Mouse (Mus musculus): ENCODE measurements around the gene Mad2l1bp. TPM values are rescaled to one million over a fixed set of nuclear protein-coding genes. Genes with fewer than 3 reads are reported as not detected.

Gene Mad2l1bp
- polyA plus RNA-seq, 1 experiment from 2014 or later: 62.3 TPM

DNA sequence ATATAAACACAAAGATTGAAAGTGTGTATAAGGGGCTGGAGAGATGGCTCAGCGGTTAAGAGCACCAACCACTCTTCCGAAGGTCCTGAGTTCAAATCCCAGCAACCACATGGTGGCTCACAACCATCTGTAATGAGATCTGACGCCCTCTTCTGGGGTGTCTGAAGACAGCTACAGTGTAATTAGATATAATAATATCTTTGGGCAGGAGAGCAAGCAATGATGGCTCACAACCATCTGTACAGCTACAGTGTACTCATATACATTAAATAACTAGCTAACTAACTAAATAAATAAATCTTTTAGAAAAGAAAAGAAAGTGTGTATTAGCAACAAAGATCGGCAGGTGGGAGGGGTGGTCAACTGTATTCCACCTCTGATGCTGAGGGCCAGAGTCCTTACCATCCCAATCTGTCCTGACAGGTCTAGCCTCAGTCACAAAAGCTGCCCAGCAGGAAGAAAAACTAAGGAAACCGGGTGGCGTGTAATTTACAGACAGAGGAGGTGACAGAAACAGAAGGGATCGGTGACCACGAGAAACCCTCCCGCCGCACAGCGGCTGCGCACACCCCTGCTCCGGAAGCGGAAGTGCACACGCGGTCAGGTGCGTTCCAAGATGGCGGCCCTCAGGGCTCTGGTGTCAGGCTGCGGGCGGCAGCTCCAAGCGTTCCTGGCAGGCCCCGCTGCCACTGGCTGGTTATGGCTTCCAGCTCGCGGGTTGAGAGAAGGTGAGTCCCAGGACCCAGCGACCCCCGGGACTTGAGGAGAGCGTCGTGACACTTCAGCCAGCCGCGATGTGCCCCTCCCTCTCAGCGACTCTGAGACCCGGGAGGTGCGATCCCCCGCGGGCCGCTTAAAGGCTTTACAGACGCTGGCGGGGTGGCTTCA, 42.7 kb downstream of the Mad2l1bp start, which contains the start of gene Mrps18a:
TSS of gene Mrps18a (plus strand) at position 585 of the 888 bp plus-strand sequence.
- DNase-seq (ENCODE audit: low spot score): peak; percentile 84

DNA sequence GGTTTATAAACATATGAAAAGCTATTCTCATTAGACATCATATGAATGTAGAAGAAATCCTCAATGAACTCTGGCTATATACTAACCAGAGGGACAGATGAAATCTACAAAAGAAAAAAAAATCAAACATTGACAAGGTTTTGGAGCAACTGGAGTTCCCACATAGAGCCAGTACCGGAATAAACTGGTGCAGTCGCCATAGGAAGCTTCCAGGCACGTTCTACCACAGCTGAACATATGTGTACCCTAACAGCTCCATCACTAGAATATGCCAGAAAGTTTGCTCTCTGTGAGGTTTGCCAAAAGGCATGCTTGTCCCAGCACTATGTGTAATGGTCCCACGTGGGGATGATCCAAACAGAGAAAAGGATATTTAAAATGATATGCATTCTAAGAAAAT, 45.1 kb downstream of the Mad2l1bp start:
- no peak for DNase-seq (ENCODE audit: low spot score)

DNA sequence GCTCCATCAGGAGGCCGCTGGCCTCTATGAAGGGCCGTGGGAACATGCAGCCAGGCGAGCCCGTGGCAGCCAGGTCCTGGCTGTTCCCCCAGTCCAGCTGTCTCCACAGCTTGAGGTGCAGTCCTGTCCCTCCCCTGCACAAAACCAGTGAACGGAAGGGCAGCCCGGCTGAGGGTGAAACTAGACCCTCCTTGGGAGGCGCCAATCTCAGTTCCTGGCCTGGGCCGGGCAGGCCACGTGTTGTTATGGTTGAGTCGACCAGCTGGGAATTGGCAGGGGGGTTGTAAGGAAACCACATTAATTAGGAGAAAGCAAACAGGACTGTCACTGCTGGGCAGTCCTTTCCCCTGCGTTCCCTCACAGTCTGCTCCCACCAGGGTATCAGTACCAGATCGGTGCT, 48.9 kb downstream of the Mad2l1bp start:
- DNase-seq (ENCODE audit: low spot score): no peak

DNA sequence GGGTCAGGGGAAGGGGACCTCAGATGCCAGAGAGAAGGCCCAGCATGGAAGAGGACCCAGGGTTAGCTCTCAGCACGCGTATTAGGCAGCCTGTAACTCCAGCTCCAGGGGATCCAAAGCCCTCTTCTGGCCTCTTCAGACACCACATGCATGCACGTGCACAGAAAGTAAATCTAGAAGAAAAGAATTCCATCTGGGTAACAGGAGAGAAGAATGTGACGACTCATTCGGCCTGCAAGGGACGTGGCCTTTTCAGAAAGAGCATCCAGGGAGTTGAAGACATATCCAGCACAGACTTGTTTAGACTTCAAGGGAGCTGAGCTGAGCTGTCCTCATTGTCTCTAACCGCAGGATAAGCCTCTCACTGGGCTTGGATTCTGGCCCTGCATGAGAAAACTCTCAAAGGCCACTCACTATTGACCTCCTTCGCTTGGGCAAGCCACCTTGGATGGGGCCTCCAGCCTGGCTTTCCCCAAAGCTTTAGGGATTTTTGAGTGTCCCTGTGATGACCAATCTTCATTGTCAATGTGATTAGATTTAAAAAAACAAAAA, 50.7 kb downstream of the Mad2l1bp start:
- no peak for DNase-seq (ENCODE audit: low spot score)

DNA sequence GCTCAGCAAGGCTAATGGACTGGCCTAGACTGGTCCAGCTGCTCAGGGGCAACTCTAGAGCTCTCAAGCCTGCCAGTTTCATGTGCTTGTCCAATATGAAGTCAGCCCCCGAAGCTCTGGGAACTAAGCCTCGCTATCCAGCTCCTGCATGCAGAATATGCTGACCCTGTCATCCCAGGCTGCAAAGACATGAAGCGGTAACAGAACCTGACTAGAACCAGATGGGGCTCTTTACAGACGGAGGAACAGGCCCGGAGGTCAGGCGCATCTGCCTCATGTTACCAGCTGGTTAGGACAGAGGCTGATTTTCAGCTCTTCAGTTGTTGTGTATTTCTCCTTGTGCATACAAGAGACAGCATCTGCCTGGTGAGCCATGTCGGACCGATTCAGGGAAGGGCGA, 51.4 kb downstream of the Mad2l1bp start:
- no peak for DNase-seq (ENCODE audit: low spot score)

DNA sequence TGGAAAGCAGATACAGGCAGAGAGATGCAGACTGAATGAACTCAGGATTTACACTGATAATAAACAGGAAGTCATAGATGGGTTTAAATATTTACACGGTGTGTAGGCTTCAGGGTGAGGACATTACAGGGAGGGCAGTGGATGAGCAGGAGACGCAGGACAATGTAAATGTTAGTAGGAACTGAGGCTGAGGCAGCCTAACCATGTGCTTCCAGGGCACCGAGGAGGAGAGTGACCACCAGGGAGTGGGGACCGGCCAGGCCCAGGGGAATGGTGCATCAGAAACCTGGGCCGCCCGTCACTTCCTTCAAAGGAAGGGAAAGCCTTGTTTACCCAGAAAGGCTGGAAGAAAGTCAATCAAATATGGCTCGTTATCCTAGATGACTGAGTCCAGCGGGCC, 54.8 kb downstream of the Mad2l1bp start:
- no peak for DNase-seq (ENCODE audit: low spot score)

Other genes with a start within 250 kb of the Mad2l1bp start
- 1.1 and 1.3 TPM in 2 replicates for gene Vegfa, start 121.2 kb downstream of the Mad2l1bp start, polyA plus RNA-seq (2015; fragmentation: Nextera tagmentation; extraction: Ambion mirVana)
- 126 TPM in 2 replicates for gene Mrps18a, start 42.6 kb downstream of the Mad2l1bp start, polyA plus RNA-seq (2015; fragmentation: Nextera tagmentation; extraction: Ambion mirVana)
- 2.0 and 2.7 TPM in 2 replicates for gene Rsph9, start 9.3 kb downstream of the Mad2l1bp start, polyA plus RNA-seq (2015; fragmentation: Nextera tagmentation; extraction: Ambion mirVana)
- 31.4 and 37.6 TPM in 2 replicates for gene Gtpbp2, start 7.5 kb upstream of the Mad2l1bp start, polyA plus RNA-seq (2015; fragmentation: Nextera tagmentation; extraction: Ambion mirVana)
- 21.5 and 24.0 TPM in 2 replicates for gene Polh, start 49.1 kb upstream of the Mad2l1bp start, polyA plus RNA-seq (2015; fragmentation: Nextera tagmentation; extraction: Ambion mirVana)
- gene Xpo5, start 49.2 kb upstream of the Mad2l1bp start, polyA plus RNA-seq (2015; fragmentation: Nextera tagmentation; extraction: Ambion mirVana): 25.2 and 26.8 TPM in 2 replicates
- 69.4 and 71.2 TPM in 2 replicates for gene Polr1c, start 94.5 kb upstream of the Mad2l1bp start, polyA plus RNA-seq (2015; fragmentation: Nextera tagmentation; extraction: Ambion mirVana)
- 119 and 124 TPM in 2 replicates for gene Yipf3, start 94.5 kb upstream of the Mad2l1bp start, polyA plus RNA-seq (2015; fragmentation: Nextera tagmentation; extraction: Ambion mirVana)
- 1.1 and 1.2 TPM in 2 replicates for gene Lrrc73, start 100.0 kb upstream of the Mad2l1bp start, polyA plus RNA-seq (2015; fragmentation: Nextera tagmentation; extraction: Ambion mirVana)
- gene Tjap1, start 129.5 kb upstream of the Mad2l1bp start, polyA plus RNA-seq (2015; fragmentation: Nextera tagmentation; extraction: Ambion mirVana): 26.8 and 27.6 TPM in 2 replicates
- 8.1 and 9.6 TPM in 2 replicates for gene Dlk2, start 143.9 kb upstream of the Mad2l1bp start, polyA plus RNA-seq (2015; fragmentation: Nextera tagmentation; extraction: Ambion mirVana)
- 3.5 and 4.0 TPM in 2 replicates for gene Abcc10, start 174.8 kb upstream of the Mad2l1bp start, polyA plus RNA-seq (2015; fragmentation: Nextera tagmentation; extraction: Ambion mirVana)
- 5.4 and 5.6 TPM in 2 replicates for gene Zfp318, start 230.2 kb upstream of the Mad2l1bp start, polyA plus RNA-seq (2015; fragmentation: Nextera tagmentation; extraction: Ambion mirVana)